Mouse (Mus musculus) MEL (cell line): ENCODE measurements around the gene Padi1. TPM values are rescaled to one million over a fixed set of nuclear protein-coding genes. Genes with fewer than 3 reads are reported as not detected.

Experiments
- DNase-seq: peaks from one replicate; pipeline ENCODE4 v3.0.0; 2011; ENCODE audit warnings: low read depth, low spot score
- H3K27ac ChIP-seq: 2 replicates; pipeline ENCODE4 v1.5.1; 2012; ENCODE audit warnings: low read depth, mild to moderate bottlenecking, control low read depth, low read length, moderate library complexity; ENCODE audit not compliant: control insufficient read depth
- H3K27me3 ChIP-seq, 2 experiments: fragments of 150-350 bp in 1 of 2; sonication (generic) in 1 of 2; 2 replicates each; pipeline ENCODE4 v1.6.1; 2012; ENCODE audit warnings: low read length in 2 of 2, mild to moderate bottlenecking in 2 of 2, improper control_type of control experiment in 1 of 2, moderate library complexity in 1 of 2; ENCODE audit not compliant: insufficient read depth in 2 of 2, control insufficient read depth in 1 of 2
- H3K36me3 ChIP-seq, 2 experiments: 2 replicates each; pipeline ENCODE4 v1.6.1; 2012 to 2014; ENCODE audit warnings: low read length in 2 of 2, improper control_type of control experiment in 1 of 2, inconsistent platforms in 1 of 2, mild to moderate bottlenecking in 1 of 2; ENCODE audit not compliant: insufficient read depth in 2 of 2, control insufficient read depth in 1 of 2
- H3K4me1 ChIP-seq, 2 experiments: fragments of 150-350 bp in 1 of 2; sonication (generic) in 1 of 2; 2 replicates each; pipeline ENCODE4 v1.6.1; 2012; ENCODE audit warnings: low read length in 2 of 2, improper control_type of control experiment in 1 of 2, mild to moderate bottlenecking in 1 of 2; ENCODE audit not compliant: insufficient read depth in 2 of 2, control insufficient read depth in 1 of 2
- H3K4me3 ChIP-seq, 2 experiments: fragments of 150-350 bp in 1 of 2; sonication (generic) in 1 of 2; 2 replicates each; pipeline ENCODE4 v1.5.1; 2012; ENCODE audit warnings: low read depth in 2 of 2, low read length in 2 of 2, mild to moderate bottlenecking in 2 of 2, moderate library complexity in 2 of 2, control low read depth in 1 of 2, improper control_type of control experiment in 1 of 2; ENCODE audit not compliant: control insufficient read depth in 1 of 2, insufficient read depth in 1 of 2
- H3K79me2 ChIP-seq: 2 replicates; pipeline ENCODE4 v1.6.1; 2012; ENCODE audit warnings: mild to moderate bottlenecking, low read length, moderate library complexity; ENCODE audit not compliant: control insufficient read depth, poor library complexity, insufficient read depth
- H3K9ac ChIP-seq: 2 replicates; pipeline ENCODE4 v1.6.1; 2012; ENCODE audit warnings: low read depth, mild to moderate bottlenecking, control low read depth, low read length, moderate library complexity; ENCODE audit not compliant: control insufficient read depth, poor library complexity, severe bottlenecking
- H3K9me3 ChIP-seq: fragments of 150-350 bp; sonication (generic); replicated peaks from 2 replicates; pipeline ENCODE4 v1.6.1; 2012; ENCODE audit warnings: mild to moderate bottlenecking, low read length, improper control_type of control experiment, moderate library complexity; ENCODE audit not compliant: insufficient read depth
- BHLHE40 ChIP-seq: IDR thresholded peaks from 2 replicates; pipeline ENCODE4 v1.6.1; 2012; ENCODE audit warnings: low read depth, mild to moderate bottlenecking, inconsistent platforms, low read length, improper control_type of control experiment, borderline replicate concordance
- E2F4 ChIP-seq: IDR thresholded peaks from 2 replicates; pipeline ENCODE4 v1.6.1; 2011; ENCODE audit warnings: low read depth, low read length, improper control_type of control experiment, borderline replicate concordance
- ETS1 ChIP-seq: IDR thresholded peaks from 2 replicates; pipeline ENCODE4 v1.6.1; 2012; ENCODE audit warnings: low read depth, mild to moderate bottlenecking, inconsistent platforms, low read length, improper control_type of control experiment, moderate library complexity
- HCFC1 ChIP-seq: IDR thresholded peaks from 2 replicates; pipeline ENCODE4 v1.6.1; 2012; ENCODE audit warnings: low read depth, mild to moderate bottlenecking, inconsistent platforms, low read length, improper control_type of control experiment, moderate library complexity
- KAT2A ChIP-seq: conservative IDR thresholded peaks from 2 replicates; pipeline ENCODE4 v1.6.1; 2012; ENCODE audit warnings: low read depth, low read length, improper control_type of control experiment, inconsistent platforms
- MAFK ChIP-seq: IDR thresholded peaks from 2 replicates; pipeline ENCODE4 v1.6.1; 2011; ENCODE audit warnings: low read depth, mild to moderate bottlenecking, low read length, improper control_type of control experiment, borderline replicate concordance
- MAX ChIP-seq: IDR thresholded peaks from 2 replicates; pipeline ENCODE4 v1.6.1; 2011; ENCODE audit warnings: low read length, improper control_type of control experiment
- MAZ ChIP-seq: IDR thresholded peaks from 2 replicates; pipeline ENCODE4 v1.6.1; 2012; ENCODE audit warnings: low read depth, mild to moderate bottlenecking, inconsistent platforms, low read length, improper control_type of control experiment
- MEF2A ChIP-seq: IDR thresholded peaks from 2 replicates; pipeline ENCODE4 v1.6.1; 2014; ENCODE audit warnings: low read depth, mild to moderate bottlenecking, inconsistent platforms, low read length, improper control_type of control experiment; ENCODE audit not compliant: poor library complexity, insufficient replicate concordance, severe bottlenecking; ENCODE audit errors: extremely low read depth
- MXI1 ChIP-seq: IDR thresholded peaks from 2 replicates; pipeline ENCODE4 v1.6.1; 2011; ENCODE audit warnings: mild to moderate bottlenecking, low read depth, low read length, improper control_type of control experiment
- MYB ChIP-seq: IDR thresholded peaks from 2 replicates; pipeline ENCODE4 v1.6.1; 2011; ENCODE audit warnings: mild to moderate bottlenecking, low read depth, low read length, improper control_type of control experiment
- NELFE ChIP-seq: IDR thresholded peaks from 2 replicates; pipeline ENCODE4 v1.6.1; 2011; ENCODE audit warnings: low read depth, low read length, improper control_type of control experiment
- NRF1 ChIP-seq: IDR thresholded peaks from 2 replicates; pipeline ENCODE4 v1.6.1; 2014; ENCODE audit warnings: low read depth, mild to moderate bottlenecking, inconsistent platforms, low read length, improper control_type of control experiment, moderate library complexity; ENCODE audit not compliant: poor library complexity, insufficient read depth, severe bottlenecking
- POLR2A ChIP-seq, 2 experiments: IDR thresholded peaks; 2 replicates each; pipeline ENCODE4 v1.6.1; 2011 to 2012; ENCODE audit warnings: low read length in 2 of 2, mild to moderate bottlenecking in 2 of 2, control low read depth in 1 of 2, improper control_type of control experiment in 1 of 2, low read depth in 1 of 2, moderate library complexity in 1 of 2; ENCODE audit not compliant: control insufficient read depth in 1 of 2, insufficient read depth in 1 of 2, poor library complexity in 1 of 2
- POLR2AphosphoS2 ChIP-seq: IDR thresholded peaks from 2 replicates; pipeline ENCODE4 v1.6.1; 2011; ENCODE audit warnings: low read length, improper control_type of control experiment
- SMC3 ChIP-seq: IDR thresholded peaks from 2 replicates; pipeline ENCODE4 v1.6.1; 2011; ENCODE audit warnings: low read depth, low read length, improper control_type of control experiment
- TAL1 ChIP-seq: IDR thresholded peaks from 2 replicates; pipeline ENCODE4 v1.6.1; 2012; ENCODE audit warnings: mild to moderate bottlenecking, inconsistent platforms, low read length, moderate library complexity, mixed read lengths
- TBP ChIP-seq: IDR thresholded peaks from 2 replicates; pipeline ENCODE4 v1.8.0; 2011; ENCODE audit warnings: low read depth, low read length, improper control_type of control experiment
- TCF12 ChIP-seq: IDR thresholded peaks from 2 replicates; pipeline ENCODE4 v1.6.1; 2014; ENCODE audit warnings: low read depth, mild to moderate bottlenecking, inconsistent platforms, low read length, improper control_type of control experiment, moderate library complexity
- USF1 ChIP-seq: IDR thresholded peaks from 2 replicates; pipeline ENCODE4 v1.6.1; 2014; ENCODE audit warnings: low read depth, mild to moderate bottlenecking, inconsistent platforms, low read length, improper control_type of control experiment, moderate library complexity
- ZMIZ1 ChIP-seq: IDR thresholded peaks from 2 replicates; pipeline ENCODE4 v1.6.1; 2012; ENCODE audit warnings: low read depth, mild to moderate bottlenecking, inconsistent platforms, low read length, improper control_type of control experiment, moderate library complexity
- ZNF384 ChIP-seq: IDR thresholded peaks from 2 replicates; pipeline ENCODE4 v1.6.1; 2012; ENCODE audit warnings: low read depth, mild to moderate bottlenecking, inconsistent platforms, low read length, improper control_type of control experiment
- polyA plus RNA-seq, 2 experiments: library from polyadenylated mRNA; stranded (reverse) in 1 of 2; unstranded in 1 of 2; fragments of >175 nt in 1 of 2; fragments of >200 nt in 1 of 2; gene quantifications; 2 replicates each; pipeline versions ENCODE4 v1.2.1 to v1.2.4; 2012; ENCODE audit warnings: low replicate concordance in 2 of 2, low read depth in 1 of 2; ENCODE audit not compliant: insufficient read length in 2 of 2, insufficient read depth in 1 of 2, missing spikeins in 1 of 2
- total RNA-seq: library from RNA; depleted of rRNA; stranded (reverse); fragments of 300-350 nt; gene quantifications from 2 replicates; pipeline ENCODE4 v1.2.3, GENCODE M21; 2012

The Padi1 gene
- total and polyA plus RNA-seq, 3 experiments: 0.31 to 0.40 TPM; not detected in 1

DNA sequence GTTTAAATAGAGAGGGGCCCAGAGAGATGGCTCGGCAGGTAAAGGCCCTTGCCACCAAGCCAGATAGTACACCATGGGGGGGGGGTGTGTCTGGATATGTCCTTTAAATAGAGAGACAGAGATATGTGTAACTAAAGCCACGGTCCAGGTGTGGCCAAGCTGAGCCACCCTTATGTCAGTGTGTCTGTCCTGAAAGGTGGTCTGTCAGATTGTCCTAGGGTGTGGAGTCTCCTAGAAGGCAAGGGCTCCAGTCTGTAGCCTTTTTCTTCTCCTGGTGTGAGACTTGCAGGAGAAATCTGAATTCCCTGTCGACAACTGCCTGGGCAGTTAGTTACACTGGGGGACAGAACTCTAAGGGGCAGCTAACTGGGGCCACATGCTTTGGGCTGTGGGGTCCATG is 34.6 kb upstream of the Padi1 start:
- Histone ChIP-seq H3K4me3 (no peak overlapping the region), H3K4me1 (no peaks in the 10 kb centered on the region), H3K9ac (no peak overlapping the region), H3K27ac (no peak overlapping the region), H3K79me2 (no peaks in the 10 kb centered on the region), H3K27me3 (peaks cover 0 to 2% of the 10 kb centered on the region in 2 experiments; a peak in 2 of 4 replicates), H3K36me3 (no peaks in the 10 kb centered on the region), H3K9me3 (no peaks in the 10 kb centered on the region)
- TF ChIP-seq KAT2A (no peak), MEF2A (no peak), ZNF384 (no peak), USF1 (no peak), MAZ (no peak), HCFC1 (no peak)
- no peak for DNase-seq

DNA sequence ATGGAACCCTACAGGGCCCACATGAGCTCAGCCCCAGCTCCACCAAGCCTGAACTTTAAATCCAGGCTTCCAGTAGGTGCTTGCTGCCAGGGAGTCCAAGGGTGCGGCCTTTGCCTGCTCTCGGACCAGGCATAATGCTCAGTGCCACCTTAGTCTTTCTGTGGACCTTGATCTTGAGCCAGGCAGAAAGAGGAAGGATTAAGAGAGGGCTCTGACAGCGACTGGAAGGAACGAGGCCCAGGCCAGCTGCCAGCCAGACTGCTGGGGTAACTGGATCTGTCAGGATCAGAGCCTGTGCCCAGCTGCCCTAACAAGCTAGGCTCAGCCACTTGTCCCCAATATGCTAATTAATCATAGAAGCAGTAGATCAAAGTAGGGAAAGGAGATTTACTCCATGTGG is 34.2 kb upstream of the Padi1 start:
- Histone ChIP-seq H3K4me1 (no peaks in the 10 kb centered on the region), H3K27ac (no peak overlapping the region), H3K4me3 (no peak overlapping the region), H3K36me3 (no peaks in the 10 kb centered on the region), H3K79me2 (no peaks in the 10 kb centered on the region), H3K9ac (no peak overlapping the region), H3K27me3 (peaks cover 0 to 2% of the 10 kb centered on the region in 2 experiments; a peak in 2 of 4 replicates), H3K9me3 (no peaks in the 10 kb centered on the region)
- TF ChIP-seq NELFE (no peak), ZMIZ1 (no peak), NRF1 (no peak), MXI1 (no peak), BHLHE40 (no peak), ZNF384 (no peak), TAL1 (no peak), TBP (no peak), E2F4 (no peak), MYB (no peak), HCFC1 (no peak), POLR2AphosphoS2 (no peak), ETS1 (no peak), MEF2A (no peak), SMC3 (no peak), MAX (no peak), POLR2A (IDR thresholded peaks at IDR 0.05; ENCODE audit: control insufficient read depth in 1 of 2, insufficient read depth in 1 of 2, low read depth in 1 of 2, low read length in 2 of 2, poor library complexity in 1 of 2) (no peak), TCF12 (no peak), KAT2A (no peak), MAFK (no peak)
- DNase-seq: no peak
